Mouse (Mus musculus) ES-Bruce4 (cell line): Measurements from ENCODE around the gene Immt.

Experiments
- CTCF ChIP-seq: IDR thresholded peaks from one replicate; pipeline ENCODE4 v1.8.1; 2011; ENCODE audit warnings: low read depth, low read length
- EP300 ChIP-seq: IDR thresholded peaks from 2 replicates; pipeline ENCODE4 v1.6.1; 2011; ENCODE audit warnings: low read depth, low read length; ENCODE audit not compliant: insufficient read depth
- POLR2A ChIP-seq: IDR thresholded peaks from one replicate; pipeline ENCODE4 v1.8.1; 2011; ENCODE audit warnings: low read length; ENCODE audit not compliant: insufficient read depth

- no peak for TF ChIP-seq CTCF
- no peak for TF ChIP-seq POLR2A
- no peak for TF ChIP-seq EP300
These were observed 80.7 kb downstream of the Immt start for GRCm38 (mm10) chr6:71911686-71912450.
